Mouse (Mus musculus) T-helper 1 cell (primary cell): ENCODE data around the gene Hint1.
"Not testable (repeated sequence)": the region's sequence is repeated elsewhere in the genome, so short reads cannot be mapped to it uniquely, and the experiment has no call there.

Experiments used
- in situ Hi-C: fragments of 300-600 bp; cut with MboI, MseI; formaldehyde crosslinking; loops from one replicate; pipeline ENCODE4 v1.15.1; 2025; ENCODE audit warnings: high pct_unique_total_duplicates

The Hint1 gene

DNA sequence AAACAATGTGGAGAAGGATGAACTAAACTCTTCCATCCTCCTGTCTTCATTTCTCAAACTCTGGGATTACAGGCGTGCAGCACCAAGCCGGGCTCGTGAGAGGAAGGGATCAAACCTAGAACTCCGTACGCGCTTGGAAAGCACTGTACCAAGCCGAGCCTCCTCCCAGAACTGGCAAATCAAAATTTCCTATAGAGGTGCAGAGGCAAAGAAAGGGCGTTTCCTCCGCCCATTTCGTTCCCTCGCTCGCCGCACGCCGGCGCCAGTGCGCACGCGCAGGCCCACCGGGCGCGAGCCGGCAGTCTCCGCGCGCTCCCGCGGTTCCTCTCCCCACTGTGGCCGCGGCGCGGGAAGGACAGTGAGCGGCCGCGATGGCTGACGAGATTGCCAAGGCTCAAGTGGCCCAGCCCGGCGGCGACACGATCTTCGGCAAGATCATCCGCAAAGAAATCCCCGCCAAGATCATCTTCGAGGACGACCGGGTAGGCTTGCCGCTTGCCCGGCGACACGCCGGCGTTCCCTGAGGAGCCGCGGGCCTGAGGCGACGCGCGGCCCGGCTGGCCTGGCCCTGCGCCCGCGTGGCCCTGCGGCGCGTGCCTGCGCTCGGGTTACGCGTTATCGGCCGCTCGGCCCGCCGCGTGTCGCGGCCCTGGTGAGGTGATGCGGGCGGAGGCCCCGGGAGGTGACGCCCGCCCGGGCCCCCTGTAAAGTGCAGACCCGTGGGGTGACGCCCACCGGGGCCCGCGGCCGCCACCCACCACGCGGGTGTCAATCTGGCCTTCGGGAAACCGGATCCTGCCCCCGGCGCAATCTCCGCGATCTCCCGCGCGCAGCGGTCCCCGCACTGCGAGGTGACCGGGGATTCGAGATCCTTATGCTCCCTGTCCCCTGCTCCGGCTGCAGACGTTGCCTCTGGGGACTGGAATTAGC lies at the start of gene Hint1:
TSS of gene Hint1 (plus strand) at position 265 of the 930 bp plus-strand sequence.
- in situ Hi-C loops: no loop called here

DNA sequence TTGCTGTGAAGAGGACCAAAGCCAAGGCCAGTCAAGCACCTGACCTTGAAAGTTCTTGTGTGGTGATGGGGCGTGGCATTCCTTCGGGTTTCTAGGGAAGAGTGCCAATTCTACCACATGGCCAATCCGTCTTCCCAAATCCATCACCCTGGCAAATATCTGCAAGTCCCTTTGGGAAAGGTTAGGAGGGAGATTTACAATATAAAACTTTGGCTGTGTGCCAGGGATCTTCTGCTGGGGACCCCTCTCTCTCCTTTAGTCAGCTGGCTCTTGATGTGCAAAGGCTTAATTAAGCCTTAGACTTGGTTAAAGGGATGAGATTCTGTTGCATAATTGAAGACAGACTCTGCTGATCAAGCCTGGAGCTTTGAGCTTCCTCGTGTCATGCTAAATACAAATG lies 48.7 kb upstream of the Hint1 start:
- in situ Hi-C loops: no loop called here

DNA sequence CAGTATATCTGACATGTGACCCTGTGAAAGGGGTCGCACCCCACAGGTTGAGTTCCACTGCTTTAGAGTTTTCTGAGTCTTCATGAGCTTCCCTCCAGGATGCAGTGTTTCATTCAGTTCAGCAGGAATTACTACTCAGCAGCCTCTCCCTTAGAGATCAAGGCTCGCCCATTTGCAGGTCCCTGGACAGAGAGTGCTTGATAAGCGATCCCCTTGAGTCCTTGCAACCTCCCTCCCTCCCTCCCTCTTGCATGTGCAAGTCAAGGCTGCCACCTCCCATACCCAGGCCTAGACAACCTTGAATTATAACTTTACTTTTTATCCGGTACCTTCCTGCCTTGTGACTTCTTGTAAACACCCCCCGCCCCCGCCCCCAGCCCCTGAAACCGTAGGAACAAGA lies 46.7 kb upstream of the Hint1 start:
- in situ Hi-C loops: no loop called here

DNA sequence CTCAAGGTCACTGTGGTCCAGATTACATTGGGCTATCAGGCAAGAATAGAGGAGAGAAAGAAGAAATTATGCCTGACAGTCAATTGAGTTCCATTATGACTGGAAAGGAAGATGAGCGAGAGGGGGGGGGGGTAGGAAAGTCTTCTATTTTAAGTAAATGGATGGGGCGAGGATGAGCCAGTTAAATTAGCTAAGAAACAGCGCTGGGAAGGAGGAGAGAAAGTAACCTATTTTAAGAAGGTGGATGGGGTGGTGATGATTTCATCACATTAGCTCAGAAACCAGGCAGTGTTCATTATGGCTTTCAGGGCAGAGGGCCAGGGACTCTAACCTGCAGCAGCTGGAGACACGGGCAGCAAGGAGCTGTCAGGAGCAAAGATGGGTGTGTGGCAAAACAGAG lies 42.7 kb upstream of the Hint1 start:
- in situ Hi-C loops: no loop called here

DNA sequence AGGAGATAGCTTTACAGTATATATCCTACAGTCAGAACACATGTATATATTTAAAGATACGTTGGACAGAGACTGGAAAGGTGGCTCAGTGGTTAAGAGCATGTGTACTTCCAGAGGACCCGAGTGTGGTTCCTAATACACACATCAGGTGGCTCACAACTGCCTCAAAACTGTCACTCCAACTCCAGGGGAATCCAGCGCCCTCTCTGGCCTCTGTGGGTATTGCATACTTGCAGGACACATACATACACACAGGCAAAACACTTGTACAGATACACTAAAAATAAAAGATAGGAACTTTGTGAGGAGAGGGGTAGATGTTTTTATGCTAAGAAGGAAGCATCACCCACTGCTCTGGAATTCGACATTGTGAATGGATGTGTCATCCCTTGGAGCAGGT lies 40.4 kb upstream of the Hint1 start:
- in situ Hi-C loops: no loop called here

DNA sequence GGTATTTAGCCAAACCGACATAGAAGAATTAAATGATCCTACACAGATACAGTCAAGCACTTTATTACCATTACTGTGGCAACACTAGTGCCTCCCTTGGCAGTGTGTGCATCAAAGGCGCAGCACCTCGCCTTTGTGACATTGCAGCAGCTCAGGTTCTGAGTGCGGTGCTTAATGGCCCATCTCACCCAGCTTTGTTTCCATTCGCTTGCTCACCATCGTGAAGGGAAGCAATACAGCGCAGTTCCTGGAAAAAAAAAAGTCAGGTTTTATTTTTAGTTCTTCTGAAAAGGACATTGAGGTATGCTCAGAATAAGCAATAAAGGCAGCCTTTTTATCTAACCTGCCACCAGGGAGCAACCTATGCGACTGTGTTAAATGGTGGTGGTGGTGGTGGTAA lies 39.4 kb upstream of the Hint1 start:
- in situ Hi-C loops: no loop called here

DNA sequence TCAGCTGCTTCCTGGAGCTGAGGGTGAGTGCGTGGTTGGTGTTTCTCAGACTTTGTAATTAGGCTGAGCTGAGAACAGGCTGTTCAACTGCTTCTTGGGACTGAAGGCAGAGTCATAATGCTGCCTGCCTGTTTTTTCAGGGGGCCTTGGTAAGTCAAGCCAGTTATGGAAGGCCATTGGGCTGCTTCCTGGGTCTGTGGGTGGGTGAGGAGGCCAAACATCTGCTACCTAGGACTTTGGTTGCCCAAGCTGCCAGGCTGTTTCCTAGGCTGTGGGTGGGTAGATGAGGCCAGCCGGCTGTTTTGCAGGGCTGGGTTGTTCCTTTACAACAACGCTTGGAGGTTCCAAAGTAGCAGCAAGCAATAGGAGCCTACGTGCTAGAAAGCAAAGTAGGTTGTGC lies 32.4 kb upstream of the Hint1 start:
- in situ Hi-C loops: no loop called here

DNA sequence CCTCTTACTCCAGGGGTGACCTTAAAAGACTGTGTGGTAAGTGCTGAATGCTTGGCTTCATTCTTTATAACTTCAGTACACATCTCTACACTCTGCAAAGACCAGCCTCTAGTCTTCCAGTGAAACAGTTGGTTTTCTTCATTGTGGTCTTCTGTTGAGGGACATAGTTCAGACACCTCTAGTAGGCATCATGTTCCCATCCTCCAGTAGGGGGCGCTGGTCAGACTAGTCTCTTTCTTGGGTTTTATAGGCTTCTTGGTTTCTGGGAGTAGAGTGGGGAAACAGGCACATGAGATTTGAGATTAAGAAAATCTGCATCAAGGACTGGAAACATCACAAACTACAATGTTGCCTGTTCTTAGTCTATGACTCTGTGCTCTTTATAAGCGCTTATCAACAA lies 31.6 kb upstream of the Hint1 start:
- in situ Hi-C loops: no loop called here

DNA sequence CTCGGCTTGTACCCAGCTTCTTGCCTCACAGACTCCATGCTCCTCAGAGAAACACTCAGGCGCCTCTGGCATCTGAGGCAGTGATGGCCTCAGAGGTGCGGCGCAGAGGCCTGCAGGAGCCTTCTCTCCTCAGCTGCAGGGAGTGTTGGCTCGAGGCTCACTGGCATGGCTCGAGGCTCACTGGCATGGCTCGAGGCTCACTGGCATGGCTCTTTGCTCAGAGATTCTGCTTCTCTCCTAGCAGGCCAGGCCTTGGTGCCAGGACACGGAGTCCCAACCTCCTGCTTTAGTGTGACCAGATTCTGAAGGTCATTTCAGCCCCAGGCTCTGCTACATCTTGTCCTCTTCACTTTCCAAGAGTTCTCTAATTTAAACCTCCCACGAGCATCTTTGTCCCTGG lies 30.1 kb upstream of the Hint1 start:
- in situ Hi-C loops: no loop called here

DNA sequence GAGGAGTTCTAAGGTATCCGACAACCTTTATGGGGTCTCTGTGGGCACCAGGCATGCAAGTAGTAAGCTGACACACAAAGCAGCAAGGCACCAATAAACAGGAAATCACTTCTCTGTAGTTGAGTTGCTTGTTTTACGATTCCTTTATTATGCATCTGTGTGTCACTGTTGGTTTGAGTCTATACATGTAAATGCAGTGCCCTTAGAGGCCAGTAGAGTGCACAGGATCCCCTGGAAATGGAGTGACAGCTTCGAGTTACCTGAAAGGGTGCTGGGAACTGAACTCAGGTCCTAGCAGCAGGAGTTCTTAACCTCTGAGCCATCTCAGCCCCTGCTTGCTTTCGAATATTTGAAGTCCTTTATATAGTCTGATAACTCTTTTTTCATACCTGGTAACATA lies 26.5 kb upstream of the Hint1 start:
- in situ Hi-C loops: no loop called here

DNA sequence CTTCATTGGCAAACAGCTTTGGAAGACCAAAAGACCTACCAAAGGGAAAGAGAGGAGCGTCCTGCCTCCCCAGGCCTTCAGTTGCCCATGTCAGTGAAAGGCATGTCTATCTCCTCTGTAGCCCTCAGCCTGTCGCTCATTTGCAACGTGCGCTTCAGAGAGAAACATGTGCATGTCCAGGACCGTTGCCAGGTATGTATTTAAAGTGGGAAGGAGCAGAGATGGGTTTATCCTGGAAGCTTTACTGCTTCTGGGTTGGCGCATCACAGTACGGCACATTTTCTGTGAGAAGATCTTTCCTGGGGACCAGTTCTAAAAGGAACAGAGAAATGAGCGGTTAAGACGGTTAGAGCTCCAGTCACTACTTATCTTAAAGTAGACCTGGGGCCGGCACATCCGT lies 25.3 kb upstream of the Hint1 start:
- in situ Hi-C loops: no loop called here

DNA sequence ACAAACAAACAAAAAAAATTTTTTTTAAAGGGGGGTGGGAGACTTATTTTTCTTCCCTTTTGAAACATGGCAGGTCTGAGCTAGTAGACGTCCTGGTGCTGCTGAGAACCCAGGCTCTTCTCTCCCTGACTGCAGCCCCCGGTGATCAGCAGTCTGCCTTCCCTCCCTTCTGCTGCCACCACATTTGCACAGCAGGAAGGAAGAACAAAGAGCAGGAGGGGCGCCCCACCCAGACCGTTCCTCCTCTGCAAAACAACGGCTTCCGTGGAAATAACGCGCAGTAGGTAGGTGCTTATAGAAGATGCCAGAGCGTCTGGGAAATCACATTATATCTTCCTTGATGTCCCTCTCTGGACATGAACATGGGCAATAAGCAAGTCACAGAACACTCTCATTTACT lies 21.8 kb upstream of the Hint1 start:
- in situ Hi-C loops: no loop called here

DNA sequence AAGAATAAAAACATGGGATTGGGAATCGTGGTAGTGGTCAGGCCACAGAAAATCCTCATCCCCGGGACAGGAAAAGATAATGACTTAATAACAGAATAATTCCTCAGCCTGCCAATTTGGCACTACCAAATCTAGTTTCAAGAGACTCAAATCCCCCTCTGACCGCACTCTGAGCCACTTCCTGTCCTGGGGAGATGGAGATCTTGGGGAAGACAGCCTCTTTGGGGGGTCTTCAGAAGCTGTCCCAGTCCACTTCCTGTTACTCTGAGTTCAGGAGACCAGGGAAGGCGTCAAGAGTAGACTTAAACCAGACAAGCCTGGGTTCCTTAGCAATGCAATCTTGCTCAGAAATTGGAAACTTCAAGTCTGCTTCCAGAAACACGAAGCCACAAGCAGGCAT lies 21.2 kb upstream of the Hint1 start:
- in situ Hi-C loops: no loop called here

DNA sequence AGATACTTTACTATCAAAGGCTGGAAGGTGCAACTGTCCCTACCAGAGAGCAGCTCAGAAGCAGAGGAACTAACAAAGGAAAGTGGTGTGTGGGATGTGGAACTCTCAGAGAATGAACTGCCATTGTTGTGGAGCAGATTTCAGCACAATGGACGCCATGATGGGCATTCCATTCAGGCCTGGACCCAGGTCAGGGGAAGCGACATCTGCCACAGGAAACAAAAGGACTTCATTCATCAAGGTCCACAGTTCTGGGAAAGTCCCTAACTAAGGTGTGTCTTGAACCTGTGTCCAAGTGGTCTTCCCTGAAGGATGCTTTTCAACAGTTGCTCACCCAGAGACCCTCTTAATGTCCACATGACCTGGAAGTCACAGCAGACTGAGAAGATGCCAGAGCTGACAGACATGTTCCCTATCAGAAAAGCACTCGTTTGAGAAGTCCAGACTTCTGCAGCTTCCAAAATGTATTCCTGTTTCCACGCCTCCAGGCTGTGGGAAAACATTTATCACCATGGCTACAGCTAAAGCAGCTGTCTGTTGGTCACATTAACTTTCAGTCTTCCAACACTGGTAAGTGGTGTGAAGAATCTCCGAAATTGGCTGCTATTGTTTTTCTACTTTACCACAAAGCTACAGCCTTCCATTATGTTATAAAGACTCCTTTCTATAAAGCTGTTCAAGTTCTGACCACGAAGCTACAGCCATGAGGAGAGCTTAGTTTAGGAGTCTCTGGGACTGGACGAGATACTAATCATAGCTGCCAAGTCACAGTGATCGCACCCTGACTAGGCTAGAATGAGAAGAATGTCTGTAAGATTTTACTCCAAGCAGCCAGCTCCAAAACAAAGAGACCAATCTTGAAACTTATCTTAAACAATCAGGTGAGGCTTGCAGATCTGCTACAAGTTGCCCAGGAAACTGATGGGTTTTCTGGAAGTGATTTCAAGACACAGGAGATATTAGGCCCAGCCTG lies 20.4 kb upstream of the Hint1 start:
- in situ Hi-C loops: no loop called here

DNA sequence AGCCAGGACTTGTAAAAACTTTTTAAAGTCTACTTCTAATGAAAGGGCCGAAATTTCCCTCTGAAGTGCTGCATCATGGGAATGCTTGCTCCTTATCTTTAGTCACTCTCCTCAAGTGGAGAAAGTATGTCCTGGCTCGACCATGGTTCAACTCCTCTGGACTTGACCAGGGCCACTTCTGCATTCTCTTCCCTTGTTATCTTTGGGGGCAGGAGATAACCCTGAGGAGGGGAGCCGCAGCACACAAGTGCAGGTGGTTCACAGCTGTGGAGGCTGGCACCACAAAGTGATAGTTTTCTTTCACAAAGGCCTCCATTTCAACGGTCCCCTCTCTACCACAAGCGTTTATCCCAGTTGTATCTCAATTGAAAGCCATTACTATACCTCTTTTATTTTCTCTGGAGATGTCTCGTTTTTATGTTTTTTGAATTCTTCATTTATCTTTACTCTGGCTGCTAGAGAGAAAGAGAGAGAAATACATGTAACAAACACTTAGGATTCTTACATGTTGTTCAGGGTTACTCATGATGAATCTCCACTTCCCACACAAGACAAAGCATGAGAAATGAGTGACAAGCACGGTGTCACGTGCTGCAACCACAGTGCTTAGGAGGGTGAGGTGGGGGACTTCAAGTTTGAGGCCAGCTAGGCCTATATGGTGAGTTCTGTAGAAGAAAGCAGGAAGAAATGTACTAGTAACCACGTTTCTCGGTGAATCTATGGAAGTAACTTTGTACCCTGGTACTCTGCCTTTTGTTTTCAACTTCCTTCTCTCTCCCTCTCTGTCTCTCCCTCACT lies 16.0 kb upstream of the Hint1 start:
- in situ Hi-C loops: loop anchor here (5.0 kb wide), 1 partner anchor 38 kb away; no protein-coding TSS in a partner anchor

DNA sequence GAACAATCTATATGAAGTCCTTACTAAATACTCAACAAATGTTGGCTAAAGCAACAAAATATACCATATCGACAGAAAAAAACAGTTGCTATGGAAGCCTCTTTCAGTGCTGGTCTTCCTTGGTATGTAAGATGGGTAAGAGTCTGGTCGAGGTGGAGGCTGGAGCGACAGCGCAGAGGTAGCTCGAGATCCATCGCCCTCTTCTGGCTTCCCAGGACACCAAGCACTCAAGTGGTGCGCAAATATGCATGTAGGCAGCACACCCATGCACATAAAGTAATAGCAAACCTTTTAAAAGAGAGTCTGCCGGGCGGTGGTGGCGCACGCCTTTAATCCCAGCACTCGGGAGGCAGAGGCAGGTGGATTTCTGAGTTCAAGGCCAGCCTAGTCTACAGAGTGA lies 14.5 kb upstream of the Hint1 start:
- in situ Hi-C loops: loop anchor here (5.0 kb wide), 1 partner anchor 39 kb away; no protein-coding TSS in a partner anchor

DNA sequence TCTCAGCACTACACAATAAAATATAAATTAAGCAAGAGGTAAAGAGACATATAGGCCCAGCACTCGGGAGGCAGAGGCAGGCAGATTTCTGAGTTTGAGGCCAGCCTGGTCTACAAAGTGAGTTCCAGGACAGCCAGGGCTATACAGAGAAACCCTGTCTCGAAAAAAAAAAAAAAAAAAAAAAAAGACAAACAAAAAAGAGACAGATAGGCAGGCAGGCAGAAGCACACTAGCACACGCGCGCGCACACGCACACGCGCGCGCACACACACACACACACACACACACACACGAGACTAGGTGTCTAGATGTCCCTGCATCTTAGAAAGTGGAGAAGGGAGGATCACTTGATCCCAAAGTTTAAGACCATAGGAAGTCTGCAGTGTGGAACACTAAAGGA lies 7.3 kb upstream of the Hint1 start:
- in situ Hi-C loops: not testable (repeated sequence)

DNA sequence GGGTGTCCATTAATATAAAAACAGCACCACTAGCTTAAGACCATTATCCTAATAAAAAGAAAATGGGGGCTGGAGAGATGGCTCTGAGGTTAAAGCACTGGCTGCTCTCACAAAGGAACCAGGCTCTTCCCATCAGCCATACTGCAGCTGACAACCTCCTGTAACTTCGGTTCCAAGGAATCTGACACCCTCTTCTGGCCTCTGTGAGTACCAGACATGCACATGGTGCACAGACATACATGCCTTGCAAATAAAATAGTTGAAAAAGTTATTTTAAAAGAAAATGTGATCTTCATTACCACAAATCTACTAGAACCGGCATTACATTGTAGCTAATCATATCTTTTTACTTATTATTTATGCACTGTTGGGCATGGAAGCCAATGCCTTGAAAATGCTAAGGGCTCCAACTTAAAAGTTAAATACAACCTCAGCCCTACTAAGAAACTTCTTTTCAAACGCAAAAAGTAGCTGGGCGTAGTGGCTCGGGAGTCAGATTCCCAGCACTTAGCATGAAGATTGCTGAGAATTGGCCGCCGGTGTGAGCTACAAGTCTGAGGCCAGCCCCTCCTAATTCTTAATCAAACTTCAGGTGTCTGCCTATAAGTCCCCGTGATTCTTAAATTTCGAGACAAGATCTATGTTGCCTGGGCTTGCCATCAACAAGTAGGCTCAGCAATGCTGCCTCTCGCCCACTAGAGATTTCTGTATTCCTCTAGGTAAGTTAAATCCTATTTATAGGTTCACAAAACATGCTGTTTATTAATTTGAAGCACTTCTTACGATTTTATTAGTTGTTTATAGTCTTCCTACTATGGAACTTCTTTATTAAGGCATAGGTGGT lies 6.6 kb upstream of the Hint1 start:
- in situ Hi-C loops: loop anchor here (5.0 kb wide), 1 partner anchor 152 kb away; no protein-coding TSS in a partner anchor

DNA sequence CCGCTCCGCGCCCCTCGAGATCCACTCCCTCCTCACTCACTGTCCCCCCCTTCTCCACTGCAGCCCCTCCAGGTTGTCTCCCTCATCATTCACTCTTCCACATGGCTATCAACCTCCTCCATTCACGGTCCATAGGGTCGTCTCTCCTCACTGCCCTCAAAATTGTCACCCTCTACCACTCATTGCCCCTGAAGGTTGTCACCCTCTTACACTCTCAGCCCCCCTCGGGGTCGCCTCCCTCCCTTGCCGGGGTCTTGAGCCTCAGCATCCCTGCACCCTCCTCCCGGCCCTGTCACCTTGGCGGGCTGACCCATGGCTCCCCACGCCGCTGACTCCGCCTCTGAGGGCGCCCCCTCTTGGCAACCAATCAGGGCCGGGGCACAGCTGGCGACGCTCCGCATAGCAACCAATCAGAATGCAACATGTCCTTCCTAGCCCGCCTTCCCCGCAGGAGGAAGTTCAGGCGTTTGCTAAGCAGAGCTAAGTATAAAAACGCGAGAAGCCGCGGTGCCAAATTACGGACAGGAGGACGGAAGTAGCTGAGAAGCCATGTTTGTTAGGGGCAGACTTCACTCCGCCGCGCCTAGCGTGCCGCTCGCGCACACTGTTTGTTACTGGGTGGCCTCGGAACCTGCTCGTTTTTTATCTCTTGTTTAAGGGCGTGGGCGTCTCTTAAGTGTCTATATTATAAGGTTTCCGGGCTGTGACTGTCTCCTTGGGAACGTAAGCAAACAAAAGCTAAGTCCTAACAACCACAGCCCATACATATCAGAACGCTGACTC lies 5.7 kb upstream of the Hint1 start, which contains the start of gene Lyrm7:
TSS of gene Lyrm7 (minus strand) at position 661 of the 783 bp plus-strand sequence.
- in situ Hi-C loops: loop anchor here (5.0 kb wide), 1 partner anchor 153 kb away; no protein-coding TSS in a partner anchor
